Mouse (Mus musculus) cerebellum, adult 2 months (tissue): ENCODE results near the gene Col4a2.

Source experiments
- CTCF ChIP-seq: fragments of 200-500 bp; IDR thresholded peaks from 2 replicates; pipeline ENCODE4 v1.5.1; 2011; ENCODE audit warnings: low read depth, mild to moderate bottlenecking, control low read depth, low read length, moderate library complexity, borderline replicate concordance; ENCODE audit not compliant: insufficient read depth
- POLR2A ChIP-seq: fragments of 200-500 bp; IDR thresholded peaks from 2 replicates; pipeline ENCODE4 v1.6.1; 2011; ENCODE audit warnings: low read length, control low read depth, borderline replicate concordance; ENCODE audit not compliant: insufficient read depth

DNA sequence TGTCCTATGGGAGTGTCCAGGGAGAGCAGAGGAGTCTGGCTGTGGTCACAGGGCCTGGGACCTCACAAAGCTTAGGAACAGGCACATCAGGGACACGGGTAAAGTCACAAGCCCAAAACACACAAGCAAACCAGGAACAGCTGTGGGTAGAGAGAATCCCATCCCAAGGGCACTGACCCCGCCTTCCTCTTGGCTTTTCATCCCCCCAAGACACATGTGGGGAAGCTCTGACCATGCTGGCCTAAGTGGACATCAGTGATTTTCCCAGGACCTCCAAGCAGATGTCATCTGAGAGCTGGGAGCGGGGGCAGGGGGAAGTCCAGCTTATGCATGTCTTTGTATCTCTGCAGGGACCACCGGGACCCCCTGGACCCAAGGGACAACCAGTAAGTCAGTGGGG, 92.0 kb downstream of the Col4a2 start:
- TF ChIP-seq POLR2A = no peak
- TF ChIP-seq CTCF = no peak
